Mouse (Mus musculus) left cerebral cortex, adult 11 months (tissue): Measurements from ENCODE around the gene Hps4.

Experiments
- DNase-seq: peaks from one replicate; pipeline ENCODE4 v3.0.0; 2022; ENCODE audit warnings: low spot score

Gene Hps4

GRCm38 (mm10) chr5:112367338-112367737 lies 24.5 kb downstream of the Hps4 start:
- DNase-seq, result no peak

- no peak for DNase-seq
These were observed 25.0 kb downstream of the Hps4 start for GRCm38 (mm10) chr5:112367929-112368328.

- DNase-seq, result no peak
These were observed 25.8 kb downstream of the Hps4 start for GRCm38 (mm10) chr5:112368666-112369065.

DNA sequence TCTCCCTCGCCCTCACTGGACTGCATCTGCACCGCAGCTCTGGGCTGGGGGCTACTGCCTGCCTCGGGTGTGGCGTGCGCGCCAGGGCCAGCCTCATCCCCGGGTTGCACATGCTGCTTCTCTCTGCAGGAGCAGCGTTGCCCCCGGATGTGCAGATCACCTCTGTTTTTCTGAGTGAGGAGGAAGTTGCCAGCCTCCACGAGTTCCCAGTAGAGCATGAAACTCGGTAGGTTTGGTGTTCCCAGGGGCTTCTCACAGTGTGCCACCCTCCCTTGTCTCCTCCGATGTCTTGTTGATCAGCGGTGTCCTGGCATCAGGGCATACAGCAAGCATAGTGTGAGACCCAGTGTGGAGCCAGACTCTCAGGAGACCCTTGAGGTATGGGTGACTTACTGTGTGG lies 26.4 kb downstream of the Hps4 start:
- no peak for DNase-seq

DNA sequence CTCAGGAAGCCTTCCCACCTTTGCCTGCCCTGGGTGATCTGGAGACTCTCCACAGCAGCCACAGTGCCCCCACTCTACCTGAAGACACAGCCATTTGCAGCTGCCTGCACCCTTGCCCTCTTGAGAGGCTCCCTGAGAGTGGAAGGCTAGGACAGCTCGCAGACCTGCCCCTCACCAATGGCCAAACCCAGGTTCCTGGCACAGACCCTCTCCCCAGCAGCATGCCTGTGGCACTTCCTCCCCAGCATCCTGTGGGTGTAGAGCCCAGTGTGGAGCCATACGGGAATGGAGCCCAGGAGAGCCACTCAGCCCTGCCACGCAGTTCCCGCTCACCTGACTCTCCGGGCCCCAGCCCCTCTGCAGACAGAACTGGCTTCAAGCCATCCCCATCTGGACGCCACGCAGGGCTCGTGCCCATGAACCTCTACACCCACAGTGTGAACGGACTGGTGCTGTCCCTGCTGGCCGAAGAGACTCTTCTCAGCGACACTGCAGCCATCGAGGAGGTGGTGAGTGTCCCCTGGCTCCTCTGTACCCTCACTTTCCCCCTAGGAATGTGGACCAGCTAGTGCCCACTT lies 27.4 kb downstream of the Hps4 start:
- DNase-seq, result no peak

- DNase-seq, result peak; percentile 67
These were observed 29.1 kb downstream of the Hps4 start for GRCm38 (mm10) chr5:112371933-112372332.

DNA sequence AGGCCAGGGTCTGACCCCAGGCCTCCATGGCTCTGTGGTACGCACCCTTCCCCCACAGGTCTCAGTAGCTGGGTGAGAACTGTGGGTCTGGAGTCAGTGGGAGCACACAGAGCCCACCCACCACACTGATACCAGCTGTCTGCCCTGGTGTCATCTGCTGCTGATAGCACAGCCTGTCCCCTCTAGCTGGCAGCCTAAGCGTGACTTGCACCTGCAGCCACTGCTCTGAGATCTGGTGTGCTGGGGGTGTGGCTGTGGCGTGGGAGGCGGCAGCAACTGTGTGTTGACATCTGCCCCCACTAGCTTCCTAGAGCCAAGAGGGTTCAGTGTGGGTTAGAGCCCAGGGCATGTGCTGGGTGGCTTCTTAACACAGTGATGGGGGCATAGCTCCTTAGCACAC lies 33.2 kb downstream of the Hps4 start:
- no peak for DNase-seq

- no peak for DNase-seq
These were observed 34.5 kb downstream of the Hps4 start for GRCm38 (mm10) chr5:112377380-112377779.

DNA sequence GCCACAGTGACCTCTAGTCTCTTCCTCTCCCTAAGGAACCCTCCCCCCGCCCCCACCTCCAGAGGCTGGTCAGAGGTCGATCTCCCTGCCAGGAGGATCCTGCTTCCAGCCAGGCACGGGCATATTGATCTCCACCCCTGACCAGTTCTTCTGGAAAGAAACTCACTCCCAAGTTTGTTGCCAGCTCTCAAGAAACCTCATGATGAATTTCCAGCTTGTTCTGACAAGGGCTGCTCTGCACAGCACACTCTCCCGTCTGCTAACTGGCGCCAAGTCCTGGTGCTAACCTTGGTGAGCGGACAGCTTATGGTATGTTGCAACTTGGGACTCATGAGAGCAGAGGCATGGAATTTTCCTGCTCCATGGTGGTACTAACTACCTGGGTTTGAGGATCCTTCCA lies 35.8 kb downstream of the Hps4 start:
- no peak for DNase-seq

GRCm38 (mm10) chr5:112381154-112381553 lies 38.3 kb downstream of the Hps4 start:
- DNase-seq, result no peak

DNA sequence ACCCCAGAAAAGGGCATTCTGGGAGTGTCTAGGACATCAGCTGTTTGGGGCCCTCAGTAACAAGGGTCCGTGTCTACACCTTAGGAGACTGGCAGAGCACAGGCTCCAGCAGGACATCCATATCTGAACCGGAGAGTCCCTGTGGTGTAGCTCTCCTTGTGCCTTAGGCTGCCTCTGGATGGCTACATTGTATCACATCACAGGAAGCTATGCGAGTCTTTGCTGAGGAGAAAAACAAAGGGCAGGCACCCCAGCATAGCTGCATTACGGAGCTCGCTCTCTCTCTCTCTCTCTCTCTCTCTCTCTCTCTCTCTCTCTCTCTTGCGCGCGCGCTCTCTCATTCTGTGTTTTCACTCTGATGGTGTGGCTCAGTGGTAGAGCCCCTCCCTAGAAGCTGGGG lies 39.2 kb downstream of the Hps4 start:
- DNase-seq, result no peak

DNA sequence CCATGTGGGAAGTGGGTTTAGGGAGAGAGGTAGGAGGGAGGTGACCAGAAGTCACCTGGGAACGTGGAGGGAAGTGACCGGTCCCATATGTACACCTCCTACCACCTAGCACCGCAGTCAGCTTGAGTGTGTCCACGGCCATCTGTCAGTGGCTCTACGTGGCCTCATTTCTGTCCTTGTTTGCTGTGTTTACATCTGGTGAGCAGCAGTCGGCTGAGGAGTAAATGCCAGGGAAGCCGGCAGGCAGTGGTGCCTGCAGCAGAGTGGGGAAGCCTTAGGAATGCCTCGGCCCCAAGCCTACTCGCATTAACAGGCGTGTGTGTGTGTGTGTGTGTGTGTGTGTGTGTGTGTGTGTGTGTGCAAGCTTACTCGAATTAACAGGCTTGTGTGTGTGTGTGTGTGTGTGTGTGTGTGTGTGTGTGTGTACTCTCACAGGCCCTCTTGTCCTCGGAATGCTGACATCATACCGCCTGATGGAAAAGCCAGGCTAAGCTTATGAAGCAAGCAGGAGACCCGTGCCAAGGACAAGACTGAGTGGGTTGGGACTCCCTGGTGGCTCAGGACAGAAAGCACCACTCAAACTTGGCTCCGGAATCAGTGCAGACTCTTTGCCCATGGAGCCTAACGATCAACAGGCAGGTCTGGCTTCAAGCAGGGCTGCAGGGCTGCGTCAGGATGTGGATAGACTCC lies 39.9 kb downstream of the Hps4 start:
- no peak for DNase-seq

DNA sequence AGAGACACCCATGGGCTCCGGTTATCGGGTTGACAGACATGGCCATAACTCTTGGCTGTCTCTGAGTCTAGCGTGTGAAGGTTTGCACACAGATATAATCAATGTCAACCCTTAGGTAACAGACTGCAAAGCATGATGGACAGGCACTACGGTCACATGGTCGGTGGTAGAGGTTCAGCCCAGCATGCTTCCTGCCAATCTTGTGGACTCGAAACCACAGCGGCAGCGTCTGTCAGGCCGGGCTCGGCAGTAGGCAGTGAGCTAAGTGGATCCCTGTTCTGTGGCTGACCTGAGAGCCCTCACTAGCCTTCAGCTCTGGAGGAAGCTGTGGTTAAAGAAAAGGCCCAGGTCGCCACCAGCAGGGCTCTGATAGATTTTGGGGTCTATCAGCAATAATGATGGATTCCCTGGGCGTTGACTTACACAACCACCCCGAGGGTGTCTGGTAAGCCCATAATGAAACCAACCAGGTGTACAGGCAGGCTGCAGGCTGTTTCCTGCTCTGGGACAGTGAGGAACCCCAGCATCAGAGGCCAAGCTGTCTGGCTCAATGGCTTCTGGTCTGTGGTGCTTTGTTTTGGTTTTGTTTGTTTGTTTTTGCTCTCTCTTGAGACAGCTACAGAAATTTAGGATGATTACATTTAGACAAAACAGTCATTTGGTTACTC lies 42.1 kb downstream of the Hps4 start:
- no peak for DNase-seq

- DNase-seq, result no peak
These were observed 43.1 kb downstream of the Hps4 start for GRCm38 (mm10) chr5:112385973-112386372.

DNA sequence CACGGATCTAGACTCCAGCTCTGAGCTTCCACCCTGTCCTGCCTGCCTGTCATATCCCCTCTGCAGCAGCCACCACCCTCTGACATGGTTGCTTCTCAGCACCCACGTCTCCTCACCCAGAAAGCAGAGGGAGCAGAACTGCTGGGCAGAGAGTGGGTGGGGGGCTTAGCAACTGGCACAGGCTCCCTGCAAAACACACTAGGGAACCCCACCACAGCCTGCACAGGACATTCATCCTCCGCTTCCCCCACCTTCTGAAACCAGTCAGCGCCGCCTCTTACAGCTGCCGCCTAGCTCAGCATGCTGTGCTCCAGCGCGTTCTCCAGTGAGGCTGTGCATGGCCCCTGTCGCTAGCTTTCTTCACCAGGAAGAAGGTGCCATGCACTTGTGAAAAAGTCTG lies 46.5 kb downstream of the Hps4 start:
- no peak for DNase-seq

DNA sequence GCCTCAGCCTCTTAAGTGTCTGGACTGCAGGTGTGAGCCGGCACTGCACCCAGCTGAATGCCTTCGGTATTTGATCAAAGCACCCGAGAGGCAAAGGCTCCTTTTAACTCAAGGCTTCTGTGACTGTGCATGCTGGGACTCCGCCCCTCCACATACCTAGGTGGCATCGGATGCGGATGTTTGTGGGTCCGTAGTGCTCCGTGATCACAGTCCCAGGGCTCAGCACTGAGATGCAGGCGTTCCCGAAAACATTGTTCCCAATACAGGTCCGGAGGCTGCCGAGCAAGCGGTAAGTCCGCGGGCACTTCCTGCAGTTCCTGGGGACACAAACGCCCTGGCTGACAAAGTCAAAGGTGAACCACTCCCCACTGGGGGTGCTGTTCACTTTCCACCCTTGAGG lies 48.1 kb downstream of the Hps4 start:
- no peak for DNase-seq

- no peak for DNase-seq
These were observed 48.9 kb downstream of the Hps4 start for GRCm38 (mm10) chr5:112391676-112392323.

DNA sequence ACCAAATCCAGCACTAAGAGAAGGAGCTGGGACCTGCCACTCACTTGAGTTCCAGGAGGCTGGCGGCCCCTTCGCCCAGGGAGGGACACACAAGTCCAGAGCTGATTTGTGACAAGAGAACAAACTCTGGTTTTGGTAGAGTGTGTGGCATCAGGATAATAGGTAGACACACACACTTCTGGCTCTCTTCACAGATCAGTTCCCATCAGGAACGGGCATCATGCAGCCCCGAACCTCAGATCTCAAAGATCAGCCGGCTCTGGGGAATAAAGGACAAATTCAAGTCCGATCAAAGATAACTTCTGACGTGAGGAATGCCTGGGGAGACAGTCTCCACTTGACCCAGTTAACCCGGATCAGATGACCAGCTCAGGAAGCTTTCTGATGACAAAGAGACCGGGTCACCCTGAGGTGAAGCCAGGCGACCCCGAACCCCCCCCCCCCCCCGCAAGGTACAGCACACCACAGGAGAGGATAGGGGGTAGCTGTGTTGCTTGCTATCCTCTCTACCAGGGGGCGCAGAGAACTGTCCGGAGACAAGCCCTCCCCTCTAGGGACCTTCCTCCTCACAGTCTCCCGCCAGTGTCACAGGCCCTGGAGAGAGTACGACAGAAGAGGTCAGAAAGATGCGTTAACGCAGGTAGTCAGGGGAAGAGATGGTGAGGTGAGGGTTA lies 51.0 kb downstream of the Hps4 start:
- no peak for DNase-seq

DNA sequence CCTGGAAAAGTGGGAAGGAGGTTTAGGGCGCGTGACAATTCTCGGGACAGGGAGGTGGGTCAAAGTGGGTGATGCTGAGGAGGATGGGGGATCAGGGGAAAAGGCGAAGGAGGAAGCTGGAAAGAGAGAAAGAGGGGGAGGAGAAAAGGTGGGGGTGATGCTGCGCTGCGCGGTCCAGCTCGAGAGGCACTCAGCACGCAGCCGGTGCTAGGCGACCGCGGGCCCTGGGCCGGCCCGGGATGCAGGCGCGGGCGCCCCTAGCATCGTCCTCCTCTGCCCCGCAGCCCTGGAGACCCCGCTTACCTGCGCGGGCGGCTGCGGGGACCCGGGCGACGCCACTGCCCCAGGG lies 51.5 kb downstream of the Hps4 start:
- no peak for DNase-seq

GRCm38 (mm10) chr5:112394779-112395443 lies 52.0 kb downstream of the Hps4 start, which contains the start of gene Asphd2:
Asphd2 (minus strand) TSS chr5:112394866.
- DNase-seq, result peak; percentile 75

DNA sequence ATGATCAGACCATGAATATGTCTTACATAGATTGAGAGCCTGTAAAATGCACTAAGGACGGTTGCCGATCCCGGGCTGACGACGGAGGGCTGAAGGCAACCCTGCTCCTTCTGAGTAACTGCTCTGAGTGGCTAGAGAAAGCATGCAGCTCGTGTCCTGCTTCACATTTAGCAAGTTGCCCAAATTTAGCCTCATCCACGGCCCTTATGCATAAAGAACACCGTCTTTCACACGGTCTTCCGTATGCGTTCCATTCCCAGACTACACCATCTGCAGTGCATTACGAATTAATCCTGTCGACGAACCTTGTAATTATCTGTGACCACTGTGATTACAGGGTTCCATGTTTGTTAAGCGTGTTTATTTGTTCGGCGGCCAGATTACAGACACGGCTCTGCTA lies 53.2 kb downstream of the Hps4 start:
- no peak for DNase-seq

GRCm38 (mm10) chr5:112399284-112399683 lies 56.4 kb downstream of the Hps4 start:
- DNase-seq, result no peak
